Mouse (Mus musculus) liver, embryonic 11.5 days (tissue): Measurements from ENCODE around the gene Nags. TPM values are rescaled to one million over a fixed set of nuclear protein-coding genes. Genes with fewer than 3 reads are reported as not detected.

Source experiments
- ATAC-seq: fragments of 200-750 bp; cut with Nextera tagmentation; replicated peaks from 2 replicates; pipeline ENCODE4 v1.8.0; 2017; ENCODE audit warnings: moderate number of reproducible peaks, mild to moderate bottlenecking, moderate TSS enrichment, moderate library complexity; ENCODE audit not compliant: low FRiP score
- DNase-seq: peaks from one replicate; pipeline ENCODE4 v3.0.0-alpha.2; 2017; ENCODE audit warnings: low spot score
- H3K27ac ChIP-seq: fragments of 300-500 bp; sonication (generic); 2 replicates; pipeline ENCODE4 v1.5.1; 2014; ENCODE audit warnings: mild to moderate bottlenecking, low read depth, low read length, control low read depth
- H3K27me3 ChIP-seq: fragments of 300-500 bp; sonication (generic); replicated peaks from 2 replicates; pipeline ENCODE4 v1.6.1; 2014; ENCODE audit warnings: low read length, mixed read lengths; ENCODE audit not compliant: control insufficient read depth, insufficient read depth
- H3K36me3 ChIP-seq: fragments of 300-500 bp; sonication (generic); 2 replicates; pipeline ENCODE4 v1.6.1; 2014; ENCODE audit warnings: mild to moderate bottlenecking, low read length, moderate library complexity, mixed read lengths; ENCODE audit not compliant: control insufficient read depth, insufficient read depth
- H3K4me1 ChIP-seq: fragments of 300-500 bp; sonication (generic); replicated peaks from 2 replicates; pipeline ENCODE4 v1.6.1; 2014; ENCODE audit warnings: low read length, mixed read lengths; ENCODE audit not compliant: control insufficient read depth, insufficient read depth
- H3K4me2 ChIP-seq: fragments of 300-500 bp; sonication (generic); 2 replicates; pipeline ENCODE4 v1.6.1; 2014; ENCODE audit warnings: mild to moderate bottlenecking, control low read depth, moderate library complexity
- H3K4me3 ChIP-seq: fragments of 300-500 bp; sonication (generic); 2 replicates; pipeline ENCODE4 v1.5.1; 2014; ENCODE audit warnings: low read depth, low read length, control low read depth
- H3K9ac ChIP-seq: fragments of 300-500 bp; sonication (generic); 2 replicates; pipeline ENCODE4 v1.6.1; 2014; ENCODE audit warnings: low read depth, low read length, control low read depth
- H3K9me3 ChIP-seq: fragments of 300-500 bp; sonication (generic); 2 replicates; pipeline ENCODE4 v1.6.1; 2016; ENCODE audit warnings: low read length, inconsistent platforms, mixed read lengths; ENCODE audit not compliant: control insufficient read depth
- WGBS: fragments of 180-500 bp; shearing (Covaris S2); extraction: QIAGEN DNeasy Blood & Tissue Kit; methylation state at CpG from one replicate; pipeline ENCODE4 v1.1.7; 2014; 5-methylcytosine and 5-hydroxymethylcytosine counted together
- polyA plus RNA-seq: library from polyadenylated mRNA; unstranded; fragments of >200 nt; fragmentation: Nextera tagmentation; extraction: Ambion mirVana; gene quantifications from 2 replicates; pipeline ENCODE4 v1.2.1, GENCODE M21; 2014

Gene Nags
- 4.9 and 5.1 TPM in 2 replicates for polyA plus RNA-seq

DNA sequence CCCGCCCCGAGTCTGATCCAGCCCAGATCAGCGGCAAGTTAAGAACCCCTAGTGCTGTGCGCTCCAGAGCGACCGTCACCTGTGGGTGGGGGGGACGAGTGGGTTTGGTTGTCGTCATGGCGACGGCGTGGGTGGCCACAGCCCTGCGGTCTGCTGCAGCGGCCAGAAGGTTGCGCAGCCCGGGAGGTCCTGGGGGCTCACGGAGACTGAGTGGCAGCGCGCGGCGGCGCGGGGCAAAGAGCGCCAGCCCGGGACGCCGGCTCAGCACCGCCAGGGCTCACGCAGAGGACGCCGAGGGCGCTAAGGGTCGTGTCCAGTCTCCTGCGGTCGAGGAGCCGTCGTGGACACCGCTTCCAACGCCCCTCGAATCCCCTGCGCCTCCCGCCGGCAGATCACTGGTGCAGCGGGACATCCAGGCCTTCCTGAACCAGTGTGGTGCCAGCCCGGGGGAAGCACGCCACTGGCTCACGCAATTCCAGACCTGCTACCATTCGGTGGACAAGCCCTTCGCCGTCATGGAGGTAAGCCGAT is at the start of gene Nags:
TSS of gene Nags (plus strand) at position 43 of the 531 bp plus-strand sequence.
- H3K27me3 ChIP-seq: peaks cover 62% of the 10 kb centered on the region
- H3K4me2 ChIP-seq: peak within 1 kb of the TSS; percentile 80
- DNase-seq (peak; percentile 64), ATAC-seq (peak; percentile 62; the same call in 1 of the 2 replicates)
- H3K27ac ChIP-seq: peak within 1 kb of the TSS; percentile 53; the same call in 1 of the 2 replicates
- WGBS: 3% methylated on average over 50 of the region's 50 CpGs
- H3K36me3 ChIP-seq: no peaks in the 10 kb centered on the region
- H3K4me1 ChIP-seq: peaks cover 17% of the 10 kb centered on the region
- H3K9ac ChIP-seq: peak within 1 kb of the TSS; percentile 27
- H3K9me3 ChIP-seq: no peaks in the 10 kb centered on the region
- H3K4me3 ChIP-seq: peak within 1 kb of the TSS; percentile 55

DNA sequence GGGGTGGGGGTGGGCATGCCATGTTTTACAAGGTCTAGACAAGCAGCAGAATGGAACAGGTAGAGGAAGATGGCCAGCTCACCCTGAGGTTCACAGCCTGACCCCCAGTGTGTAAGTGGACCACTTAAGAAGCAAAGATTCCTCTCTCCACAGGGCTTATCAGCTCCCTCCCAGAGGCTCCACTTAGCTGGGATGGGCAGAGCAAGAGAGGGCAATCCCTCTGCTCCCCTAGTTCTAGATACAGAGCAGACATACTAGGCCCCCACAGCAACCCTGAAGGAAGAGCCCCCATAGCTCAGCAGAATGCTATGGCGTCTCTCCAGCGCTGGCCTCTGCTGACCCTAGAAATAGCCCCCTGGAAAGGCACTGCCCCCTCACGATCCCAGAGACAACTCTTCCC is 49.6 kb upstream of the Nags start:
- Histone ChIP-seq H3K4me3 (no peak overlapping the region), H3K36me3 (no peaks in the 10 kb centered on the region), H3K9ac (0 out of 2 replicates have a peak overlapping the region, but pooled peaks have one; percentile 5), H3K27me3 (peaks cover 12% of the 10 kb centered on the region), H3K4me1 (peaks cover 20% of the 10 kb centered on the region), H3K27ac (no peak overlapping the region), H3K9me3 (no peaks in the 10 kb centered on the region), H3K4me2 (no peak overlapping the region)
- no peak for DNase-seq
- 70% methylated on average over 3 of the region's 3 CpGs for WGBS
- no peak for ATAC-seq

DNA sequence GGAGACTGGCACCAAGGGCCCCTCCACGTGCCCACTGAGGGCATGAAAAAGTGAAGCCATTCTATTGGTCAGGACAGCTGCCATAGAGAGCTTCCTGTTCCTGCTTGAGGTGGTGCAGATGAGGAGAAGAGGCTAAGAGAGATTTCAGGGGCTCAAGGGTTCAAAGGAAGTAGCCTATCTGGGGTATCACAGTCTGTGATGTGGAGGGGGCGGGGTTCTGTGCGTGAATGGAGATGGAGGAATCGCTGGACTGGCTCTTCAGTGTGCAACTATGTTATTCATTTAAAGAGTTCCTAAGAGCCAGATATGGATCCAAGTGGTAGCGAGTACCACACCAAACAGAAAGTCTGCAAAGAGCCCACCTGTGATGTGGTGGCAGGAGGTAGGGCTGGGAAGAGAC is 48.9 kb upstream of the Nags start:
- Histone ChIP-seq H3K4me3 (peak overlapping the region; percentile 39), H3K9me3 (no peaks in the 10 kb centered on the region), H3K27me3 (peaks cover 18% of the 10 kb centered on the region), H3K9ac (peak overlapping the region; percentile 42), H3K27ac (peak overlapping the region; percentile 60; the same call in 1 of the 2 replicates), H3K36me3 (no peaks in the 10 kb centered on the region), H3K4me1 (peaks cover 20% of the 10 kb centered on the region), H3K4me2 (peak overlapping the region; percentile 68)
- ATAC-seq: peak; percentile 22; the same call in 1 of the 2 replicates
- DNase-seq: no peak
- WGBS: 62% methylated on average over 5 of the region's 5 CpGs

DNA sequence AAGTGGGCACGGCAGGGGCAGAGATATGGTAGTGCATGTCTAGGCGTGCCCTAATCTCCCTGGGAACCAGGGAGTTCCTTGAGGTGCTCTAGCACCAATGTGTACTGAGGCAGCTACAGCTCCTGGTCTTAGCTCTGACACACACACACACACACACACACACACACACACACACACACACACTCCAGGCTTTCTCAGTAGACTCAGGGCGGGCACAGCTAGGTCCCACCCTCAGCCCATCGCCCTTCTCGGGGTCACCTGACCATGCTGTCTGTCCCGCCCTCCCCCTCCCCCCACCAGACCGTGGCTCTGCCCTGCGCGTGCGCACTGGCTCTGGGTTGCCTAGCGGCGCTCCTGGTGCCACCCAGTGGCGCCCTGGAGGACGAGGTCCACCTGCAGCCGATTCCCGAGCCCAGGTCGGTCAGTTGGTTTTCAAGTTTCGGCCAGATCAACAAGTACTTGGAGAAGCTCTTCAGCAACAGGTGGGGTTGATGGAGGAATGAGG is 48.4 kb upstream of the Nags start:
- peak overlapping the region; percentile 68 for H3K4me2 ChIP-seq
- peak; percentile 85 for DNase-seq
- peak overlapping the region; percentile 58 for H3K9ac ChIP-seq
- peak; percentile 93 for ATAC-seq
- H3K4me1 ChIP-seq: peaks cover 23% of the 10 kb centered on the region
- H3K27me3 ChIP-seq: peaks cover 22% of the 10 kb centered on the region
- H3K27ac ChIP-seq: peak overlapping the region; percentile 60; the same call in 1 of the 2 replicates
- WGBS: 4% methylated on average over 17 of the region's 18 CpGs
- no peaks in the 10 kb centered on the region for H3K36me3 ChIP-seq
- H3K4me3 ChIP-seq: peak overlapping the region; percentile 39
- no peaks in the 10 kb centered on the region for H3K9me3 ChIP-seq

DNA sequence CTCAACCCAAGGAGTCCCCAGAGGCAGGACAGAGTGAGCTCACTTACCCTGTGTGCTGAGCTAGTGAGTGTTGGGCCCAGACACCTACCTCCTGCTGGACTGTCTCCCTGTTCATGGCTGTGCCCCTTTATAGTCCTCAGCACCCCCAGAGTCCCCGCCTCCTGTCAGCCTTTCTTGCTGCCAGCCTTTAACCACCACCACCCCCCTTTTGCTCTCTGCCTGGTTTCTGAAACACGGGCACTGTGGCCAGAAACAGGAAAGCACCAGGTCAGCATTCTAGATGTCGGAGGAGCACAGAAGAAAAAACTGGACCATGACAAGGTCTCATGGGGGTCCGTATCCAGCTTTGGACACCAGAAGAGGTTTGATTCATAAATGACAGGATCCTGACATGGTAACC is 44.1 kb upstream of the Nags start, which contains the start of gene Ppy:
TSS of gene Ppy (minus strand) at position 101 of the 400 bp plus-strand sequence.
- no peak within 1 kb of the TSS for H3K27ac ChIP-seq
- H3K27me3 ChIP-seq: peaks cover 58% of the 10 kb centered on the region
- peak within 1 kb of the TSS; percentile 4; the same call in 1 of the 2 replicates for H3K4me2 ChIP-seq
- peaks cover 26% of the 10 kb centered on the region for H3K4me1 ChIP-seq
- WGBS: 72% methylated on average over 4 of the region's 4 CpGs
- H3K9me3 ChIP-seq: no peaks in the 10 kb centered on the region
- no peak for DNase-seq
- ATAC-seq: no peak
- no peaks in the 10 kb centered on the region for H3K36me3 ChIP-seq
- no peak within 1 kb of the TSS for H3K4me3 ChIP-seq
- H3K9ac ChIP-seq: no peak within 1 kb of the TSS

DNA sequence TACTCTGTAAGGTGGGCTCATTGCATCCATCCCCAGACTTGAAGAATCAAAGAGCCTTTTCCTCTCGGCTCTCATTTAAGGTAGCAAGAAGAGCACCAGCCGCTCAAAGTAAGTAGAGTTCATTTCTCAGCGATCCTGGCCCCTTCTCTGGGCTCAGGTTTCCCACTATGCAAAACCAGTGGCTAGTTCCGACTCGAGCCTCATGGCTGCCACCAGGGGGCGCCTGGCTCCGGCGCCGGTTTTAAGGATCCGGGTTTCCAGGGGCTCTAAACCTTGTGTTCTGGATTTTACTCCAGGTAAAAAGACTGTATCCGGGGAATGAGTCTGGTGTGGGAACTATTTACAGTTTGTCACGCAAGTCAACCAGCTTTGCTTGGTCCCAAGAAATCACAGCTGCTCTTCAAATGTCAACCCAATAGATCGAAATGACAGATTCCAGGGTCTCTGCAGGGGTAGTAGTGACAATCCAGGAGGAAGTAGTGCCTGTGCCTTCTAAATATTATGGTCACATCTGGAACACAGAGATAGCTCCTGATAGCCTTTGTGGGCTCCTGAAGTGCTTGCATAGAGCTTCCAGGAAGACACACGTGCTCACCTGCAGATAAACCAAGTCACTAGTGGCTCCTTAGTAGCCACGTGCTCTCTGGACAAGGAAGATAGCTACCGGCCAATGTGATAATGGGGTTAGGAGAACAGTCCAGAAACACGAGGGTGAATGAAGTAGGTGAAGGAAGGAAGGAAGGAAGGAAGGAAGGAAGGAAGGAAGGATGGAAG is 42.6 kb upstream of the Nags start:
- H3K27me3 ChIP-seq: peaks cover 72% of the 10 kb centered on the region
- no peak overlapping the region for H3K9ac ChIP-seq
- no peak overlapping the region for H3K4me3 ChIP-seq
- no peaks in the 10 kb centered on the region for H3K36me3 ChIP-seq
- H3K4me2 ChIP-seq: peak overlapping the region; percentile 4; the same call in 1 of the 2 replicates
- H3K9me3 ChIP-seq: no peaks in the 10 kb centered on the region
- H3K4me1 ChIP-seq: peaks cover 18% of the 10 kb centered on the region
- ATAC-seq: peak; percentile 51; the same call in 1 of the 2 replicates
- H3K27ac ChIP-seq: no peak overlapping the region
- 10% methylated on average over 17 of the region's 17 CpGs for WGBS
- DNase-seq: peak; percentile 68

DNA sequence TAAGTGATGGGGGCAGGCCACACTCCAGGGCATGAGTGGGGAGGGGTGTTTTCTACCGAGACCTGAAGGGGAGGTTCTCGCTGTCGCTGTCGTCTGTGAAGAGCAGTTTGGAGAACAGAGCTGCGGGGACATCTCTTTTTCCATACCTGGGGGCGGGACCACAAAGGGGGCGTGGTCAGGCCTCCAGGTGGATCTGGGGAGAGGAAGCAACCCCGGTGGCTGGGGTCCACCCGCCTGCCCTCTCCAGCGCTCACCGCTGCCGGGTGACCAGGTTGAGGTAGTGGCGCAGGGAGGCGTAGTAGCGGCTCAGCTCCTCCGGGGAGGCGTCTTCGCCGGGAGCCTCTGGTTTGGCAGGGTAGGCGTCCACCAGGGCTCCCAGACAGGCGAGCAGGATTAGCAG is 38.4 kb upstream of the Nags start:
- 2% methylated on average over 20 of the region's 21 CpGs for WGBS
- peaks cover 77% of the 10 kb centered on the region for H3K27me3 ChIP-seq
- no peak overlapping the region for H3K27ac ChIP-seq
- no peak overlapping the region for H3K4me3 ChIP-seq
- ATAC-seq (no peak), DNase-seq (no peak)
- no peaks in the 10 kb centered on the region for H3K36me3 ChIP-seq
- no peaks in the 10 kb centered on the region for H3K9me3 ChIP-seq
- peak overlapping the region; percentile 17; the same call in 1 of the 2 replicates for H3K4me2 ChIP-seq
- H3K4me1 ChIP-seq: peaks cover 13% of the 10 kb centered on the region
- H3K9ac ChIP-seq: no peak overlapping the region

DNA sequence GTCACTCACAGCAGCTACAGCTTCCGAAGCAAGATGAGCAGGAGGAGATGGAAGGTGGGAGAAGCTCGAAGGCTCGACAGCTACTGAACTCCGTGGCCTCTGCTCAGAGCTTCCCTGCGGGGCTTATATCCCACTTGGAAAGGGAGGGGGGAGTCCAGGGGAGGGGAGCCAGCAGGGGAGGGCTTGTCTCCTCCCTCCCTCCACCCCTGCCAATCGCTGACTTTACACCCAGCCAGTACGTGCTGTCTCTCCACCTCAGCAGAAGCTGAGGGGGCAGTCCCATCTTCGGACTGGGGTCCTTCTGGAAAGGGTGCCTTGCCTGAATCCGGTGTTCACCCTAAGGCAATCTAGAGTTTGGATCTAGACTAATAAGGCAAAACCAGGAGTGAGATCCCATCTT is 37.6 kb upstream of the Nags start, which contains the start of gene Pyy:
TSS of gene Pyy (minus strand) at position 101 of the 400 bp plus-strand sequence.
- no peaks in the 10 kb centered on the region for H3K36me3 ChIP-seq
- H3K9ac ChIP-seq: no peak within 1 kb of the TSS
- 18% methylated on average over 9 of the region's 9 CpGs for WGBS
- no peak within 1 kb of the TSS for H3K4me3 ChIP-seq
- H3K4me2 ChIP-seq: peak within 1 kb of the TSS; percentile 17; the same call in 1 of the 2 replicates
- H3K27ac ChIP-seq: no peak within 1 kb of the TSS
- no peaks in the 10 kb centered on the region for H3K9me3 ChIP-seq
- peaks cover 72% of the 10 kb centered on the region for H3K27me3 ChIP-seq
- peaks cover 7% of the 10 kb centered on the region; the same call in 1 of the 2 replicates for H3K4me1 ChIP-seq
- DNase-seq (no peak), ATAC-seq (no peak)
